Mouse (Mus musculus): ENCODE measurements at regions not wholly inside any gene's neighbourhood (a gene's known extent, or its start where the extent isn't known, plus 50 kb on each side); places are given as distances from the start of the nearest gene placed in this dataset.

DNA sequence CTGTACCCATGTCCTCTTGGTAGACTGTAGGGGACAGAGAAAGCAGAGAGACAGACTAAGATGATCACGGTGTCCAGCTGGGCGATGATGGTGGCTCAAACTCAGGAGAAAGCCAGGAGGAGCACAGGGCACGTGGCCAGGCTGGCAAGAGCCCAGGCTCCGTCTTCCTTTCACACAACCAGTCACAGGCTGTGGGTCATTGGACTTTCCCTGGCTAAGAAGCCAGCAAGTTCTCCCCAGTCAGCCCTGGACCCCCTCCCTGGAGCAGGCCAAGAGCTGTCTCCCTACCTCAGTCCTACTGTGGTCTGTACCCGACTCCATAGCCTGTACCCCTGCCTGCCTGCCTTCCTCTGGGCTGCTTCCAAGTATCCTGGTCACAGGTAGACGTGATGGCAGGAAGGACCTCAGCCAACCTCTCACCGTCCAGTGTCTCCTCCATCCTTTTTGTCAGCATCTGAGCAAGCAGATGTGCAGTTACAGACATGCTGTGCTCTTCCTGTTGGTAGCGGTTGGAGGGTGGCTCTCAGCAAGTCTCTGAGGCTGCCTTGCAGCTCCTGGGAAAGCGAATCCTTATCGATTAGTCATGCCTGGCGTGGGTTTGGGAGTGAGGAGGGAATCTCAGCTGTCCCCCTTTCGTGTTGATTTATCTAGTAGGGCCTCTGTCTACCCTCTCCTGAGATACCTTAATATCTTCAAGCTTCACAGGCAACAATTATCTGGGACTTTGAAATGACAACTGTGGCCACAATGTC lies 63.4 kb upstream of the Tmem189 start:
- TF ChIP-seq POLR2A (IDR thresholded peaks at IDR 0.05; ENCODE audit: low read depth, low read length) (no peak), CTCF (IDR thresholded peaks at IDR 0.05; ENCODE audit: borderline replicate concordance, insufficient read depth, low read length) (no peak)
